Mouse (Mus musculus) heart, adult 11 months (tissue): ENCODE data around the gene Gm49322.
"Not testable (repeated sequence)": the region's sequence is repeated elsewhere in the genome, so short reads cannot be mapped to it uniquely, and the experiment has no call there.

Experiments used
- DNase-seq: peaks from one replicate; pipeline ENCODE4 v3.0.0; 2022

Gm49322 gene

GRCm38 (mm10) chr10:80613821-80614220, 8.0 kb downstream of the Gm49322 start:
- DNase-seq, result no peak

GRCm38 (mm10) chr10:80614351-80614750, 8.5 kb downstream of the Gm49322 start:
- peak; percentile 89 for DNase-seq

- DNase-seq, result peak; percentile 95
These were observed 12.4 kb downstream of the Gm49322 start for GRCm38 (mm10) chr10:80618181-80618580.

- peak; percentile 91 for DNase-seq
These were observed 13.8 kb downstream of the Gm49322 start for GRCm38 (mm10) chr10:80619465-80620244.

GRCm38 (mm10) chr10:80620365-80620764, 14.5 kb downstream of the Gm49322 start:
- no peak for DNase-seq

- DNase-seq, result peak; percentile 96
These were observed 15.2 kb downstream of the Gm49322 start for GRCm38 (mm10) chr10:80620796-80621689.

- DNase-seq, result no peak
These were observed 15.8 kb downstream of the Gm49322 start for GRCm38 (mm10) chr10:80621690-80621939.

GRCm38 (mm10) chr10:80621940-80622660, 16.3 kb downstream of the Gm49322 start:
- DNase-seq, result peak; percentile 100

- no peak for DNase-seq
These were observed 17.0 kb downstream of the Gm49322 start, which contains the start of gene Csnk1g2 for GRCm38 (mm10) chr10:80622661-80623456. TSS of gene Csnk1g2 (plus strand) at chr10:80622838.

- peak; percentile 98 for DNase-seq
These were observed 17.8 kb downstream of the Gm49322 start for GRCm38 (mm10) chr10:80623457-80624191.

- DNase-seq, result no peak
These were observed 19.9 kb downstream of the Gm49322 start for GRCm38 (mm10) chr10:80625764-80626163.

- peak; percentile 98 for DNase-seq
These were observed 21.9 kb downstream of the Gm49322 start for GRCm38 (mm10) chr10:80627685-80628084.

GRCm38 (mm10) chr10:80628925-80629324, 23.1 kb downstream of the Gm49322 start:
- no peak for DNase-seq

GRCm38 (mm10) chr10:80635345-80635744, 29.5 kb downstream of the Gm49322 start:
- no peak for DNase-seq

- DNase-seq, result no peak
These were observed 41.1 kb downstream of the Gm49322 start for GRCm38 (mm10) chr10:80646936-80647335.

GRCm38 (mm10) chr10:80649910-80650309, 44.1 kb downstream of the Gm49322 start:
- DNase-seq, result not testable (repeated sequence)

GRCm38 (mm10) chr10:80650392-80650791, 44.6 kb downstream of the Gm49322 start:
- no peak for DNase-seq

GRCm38 (mm10) chr10:80653156-80653720, 47.4 kb downstream of the Gm49322 start:
- no peak for DNase-seq

- DNase-seq, result peak; percentile 95
These were observed 49.0 kb downstream of the Gm49322 start for GRCm38 (mm10) chr10:80654866-80655265.

GRCm38 (mm10) chr10:80655406-80656129, 49.7 kb downstream of the Gm49322 start:
- DNase-seq, result peak; percentile 98
